Mouse (Mus musculus): Measurements from ENCODE around the gene Gsdma.
"Not testable (repeated sequence)": the region's sequence is repeated elsewhere in the genome, so short reads cannot be mapped to it uniquely, and the experiment has no call there.

The Gsdma gene

DNA sequence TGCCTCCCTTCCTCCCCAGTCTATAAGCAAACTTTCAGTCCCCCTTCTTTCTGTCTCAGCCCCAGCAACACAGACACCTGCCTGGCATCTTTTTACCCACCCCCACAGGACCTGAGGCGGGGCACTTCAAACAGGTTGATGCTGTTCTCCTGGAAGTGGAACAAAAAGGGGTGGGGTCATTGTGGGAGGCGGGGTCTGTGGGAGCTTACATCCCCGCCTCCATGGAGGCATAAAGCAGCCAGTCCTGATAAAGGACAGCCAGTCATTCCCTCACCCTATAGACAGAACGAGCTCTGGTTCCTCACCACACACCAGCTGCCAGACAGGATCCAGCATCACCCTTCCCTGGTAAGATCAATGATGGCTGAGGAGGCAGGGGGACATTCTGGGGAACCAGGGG, at the start of gene Gsdma:
TSS of gene Gsdma (plus strand) at position 261 of the 400 bp plus-strand sequence.
- H3K27me3 ChIP-seq (ENCODE audit: control insufficient read depth, insufficient read depth, low read length, poor library complexity, severe bottlenecking), result no peaks in the 10 kb centered on the region; the same call in 1 of the 2 replicates
- no peak for DNase-seq (ENCODE audit: low read depth, low spot score)
- no peaks in the 10 kb centered on the region for H3K36me3 ChIP-seq (ENCODE audit: control insufficient read depth, insufficient read depth, low read length, poor library complexity, severe bottlenecking)

DNA sequence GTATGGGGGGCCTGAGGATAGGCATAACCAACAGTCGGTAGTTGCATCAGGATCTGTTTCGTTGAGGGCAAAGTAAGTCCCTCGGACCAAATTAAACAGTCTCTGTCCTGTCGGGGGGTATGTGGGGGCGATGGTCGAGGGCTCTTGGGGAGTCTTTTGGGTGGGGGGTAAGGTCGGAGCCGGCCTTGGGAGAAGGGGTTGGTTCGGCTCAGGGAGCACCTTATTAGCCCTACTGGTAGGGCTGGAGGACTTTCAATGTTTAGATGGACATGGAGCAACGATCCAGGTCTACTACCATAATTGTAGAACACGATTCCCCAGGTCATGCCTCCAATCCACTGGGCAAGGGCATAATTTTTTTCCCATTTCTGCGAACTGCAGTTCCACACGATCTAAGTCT, 43.4 kb upstream of the Gsdma start:
- DNase-seq (ENCODE audit: low read depth, low spot score), result no peak
- no peaks in the 10 kb centered on the region for H3K27me3 ChIP-seq (ENCODE audit: control insufficient read depth, insufficient read depth, low read length, poor library complexity, severe bottlenecking)
- no peaks in the 10 kb centered on the region for H3K36me3 ChIP-seq (ENCODE audit: control insufficient read depth, insufficient read depth, low read length, poor library complexity, severe bottlenecking)

DNA sequence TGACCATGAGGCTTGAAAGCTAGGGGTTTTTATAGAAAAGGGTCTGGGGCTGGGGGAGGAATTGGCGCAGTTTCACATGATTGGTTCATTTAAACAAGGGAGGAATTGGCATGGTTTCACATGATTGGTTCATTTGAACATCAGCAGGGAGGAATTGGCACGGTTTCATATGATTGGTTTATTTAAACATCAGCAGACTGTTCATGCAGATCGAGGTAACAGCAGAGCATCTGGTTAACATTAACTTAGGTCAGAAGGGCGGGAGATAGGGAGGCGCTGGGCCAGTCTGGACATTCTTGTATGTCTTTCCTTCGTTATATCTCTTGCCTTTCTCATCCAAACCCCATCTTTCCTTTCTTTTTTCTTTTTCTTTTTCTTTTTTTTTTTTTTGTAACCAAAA, 40.2 kb upstream of the Gsdma start:
- not testable (repeated sequence) for H3K27me3 ChIP-seq (ENCODE audit: control insufficient read depth, insufficient read depth, low read length, poor library complexity, severe bottlenecking); DNase-seq (ENCODE audit: low read depth, low spot score)

DNA sequence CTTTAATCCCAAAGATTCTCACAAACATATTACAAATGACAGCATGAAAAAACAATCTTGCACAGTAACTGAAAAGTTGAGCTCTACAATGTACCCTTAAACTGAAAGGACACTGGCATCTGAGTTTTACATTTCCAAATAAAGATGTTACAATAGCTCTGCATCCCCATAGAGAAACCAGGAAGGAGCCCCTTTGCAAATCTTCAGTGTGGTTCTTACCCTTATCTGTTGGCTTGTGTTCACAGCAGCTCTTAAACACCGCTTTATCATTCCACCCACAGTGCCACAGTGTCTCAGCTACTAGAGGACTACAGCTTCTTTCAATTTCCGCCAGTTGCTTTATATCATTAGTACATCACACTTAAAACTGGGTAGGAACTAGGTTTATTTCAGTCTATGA, 39.8 kb upstream of the Gsdma start:
- H3K27me3 ChIP-seq (ENCODE audit: control insufficient read depth, insufficient read depth, low read length, poor library complexity, severe bottlenecking); DNase-seq (ENCODE audit: low read depth, low spot score); H3K36me3 ChIP-seq (ENCODE audit: control insufficient read depth, insufficient read depth, low read length, poor library complexity, severe bottlenecking): not testable (repeated sequence)

More for the DNA sequence above, 40.2 kb upstream of the Gsdma start:
- H3K36me3 ChIP-seq (ENCODE audit: control insufficient read depth, insufficient read depth, low read length, poor library complexity, severe bottlenecking), result not testable (repeated sequence)

DNA sequence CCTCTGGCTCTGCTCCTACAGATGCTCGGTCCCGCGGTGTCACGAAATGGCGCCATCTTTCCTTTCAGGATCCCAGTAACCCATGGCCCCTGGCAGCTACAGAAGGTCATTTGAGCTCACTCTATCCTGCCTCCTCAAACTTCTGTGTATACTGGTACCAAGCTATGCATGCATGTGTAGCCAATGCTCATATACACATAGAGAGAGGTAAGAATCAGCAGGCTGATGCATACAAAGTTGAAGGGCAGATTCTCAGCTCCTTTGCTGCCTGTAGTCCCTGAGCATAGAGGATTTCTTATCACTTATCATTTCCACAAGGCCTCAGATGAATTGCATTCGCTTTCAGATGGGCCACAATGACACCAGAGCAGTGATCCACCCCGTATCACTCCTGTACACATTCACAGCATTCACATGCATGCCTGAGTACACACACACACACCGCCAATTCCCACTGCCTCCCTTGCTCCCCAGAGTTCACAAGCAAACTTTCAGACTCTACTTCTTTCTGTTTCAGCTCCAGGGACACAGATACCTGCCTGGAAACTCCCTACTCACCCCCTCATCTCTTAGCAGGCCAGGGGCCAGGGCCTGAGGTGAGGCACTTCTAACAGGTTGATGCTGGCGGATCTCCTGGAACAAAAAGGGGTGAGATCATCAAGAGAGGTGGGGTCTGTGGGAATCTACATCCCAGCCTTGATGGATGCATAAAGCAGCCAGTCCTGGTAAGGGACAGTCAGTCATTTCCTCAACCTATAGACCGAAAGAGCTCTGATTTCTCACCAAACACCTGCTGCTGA, 38.3 kb upstream of the Gsdma start, which contains the start of the genes Gm12355 and Gsdma3:
TSS of gene Gm12355 (minus strand) at position 51 of the 800 bp plus-strand sequence.
TSS of gene Gsdma3 (plus strand) at position 750 of the 800 bp plus-strand sequence.
- no peaks in the 10 kb centered on the region for H3K27me3 ChIP-seq (ENCODE audit: control insufficient read depth, insufficient read depth, low read length, poor library complexity, severe bottlenecking)

DNA sequence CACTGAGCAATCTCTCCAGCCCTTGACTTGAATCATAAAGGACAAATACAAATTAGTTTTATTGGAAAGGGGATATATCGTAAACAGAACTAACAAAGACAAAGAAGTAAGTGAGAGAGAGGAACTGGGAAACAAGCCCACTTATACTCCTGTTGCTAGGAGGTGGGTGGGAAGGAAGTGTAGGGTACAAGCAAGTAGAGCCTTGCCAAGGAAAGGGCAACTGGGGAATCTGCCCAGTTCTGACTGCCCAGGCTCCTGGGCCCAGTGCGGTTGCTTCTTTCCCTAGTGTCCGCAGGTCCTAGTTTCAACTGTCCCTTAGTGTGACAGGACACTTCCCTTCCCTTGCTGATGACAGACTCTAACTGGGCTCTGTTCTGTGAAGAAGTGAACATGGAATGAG, 35.4 kb upstream of the Gsdma start:
- DNase-seq (ENCODE audit: low read depth, low spot score), result no peak
- no peaks in the 10 kb centered on the region; the same call in 1 of the 2 replicates for H3K27me3 ChIP-seq (ENCODE audit: control insufficient read depth, insufficient read depth, low read length, poor library complexity, severe bottlenecking)
- no peaks in the 10 kb centered on the region for H3K36me3 ChIP-seq (ENCODE audit: control insufficient read depth, insufficient read depth, low read length, poor library complexity, severe bottlenecking)

More for the DNA sequence above, 38.3 kb upstream of the Gsdma start, which contains the start of the genes Gm12355 and Gsdma3:
- H3K36me3 ChIP-seq (ENCODE audit: control insufficient read depth, insufficient read depth, low read length, poor library complexity, severe bottlenecking), result no peaks in the 10 kb centered on the region
- no peak for DNase-seq (ENCODE audit: low read depth, low spot score)

DNA sequence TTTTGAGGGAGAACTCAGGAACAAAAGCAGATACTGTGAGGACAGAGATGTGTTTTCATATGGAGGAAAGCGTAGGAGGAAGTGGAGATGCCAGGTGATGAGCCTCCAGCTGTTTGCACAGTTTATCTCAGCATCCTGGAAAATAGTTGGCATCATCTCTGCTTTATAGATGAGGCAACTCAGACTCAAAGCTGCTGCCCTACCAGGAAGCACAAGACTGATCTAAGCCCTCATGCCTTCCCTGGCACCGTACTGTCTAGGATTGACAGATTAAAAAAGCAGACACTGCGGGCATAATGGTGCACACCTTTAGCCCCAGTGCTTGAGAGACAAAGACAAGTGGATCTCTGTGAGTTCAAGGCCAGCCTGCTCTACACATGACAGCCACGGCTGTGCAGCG, 33.5 kb upstream of the Gsdma start:
- H3K27me3 ChIP-seq (ENCODE audit: control insufficient read depth, insufficient read depth, low read length, poor library complexity, severe bottlenecking), result no peaks in the 10 kb centered on the region; the same call in 1 of the 2 replicates
- DNase-seq (ENCODE audit: low read depth, low spot score), result no peak
- no peaks in the 10 kb centered on the region for H3K36me3 ChIP-seq (ENCODE audit: control insufficient read depth, insufficient read depth, low read length, poor library complexity, severe bottlenecking)

DNA sequence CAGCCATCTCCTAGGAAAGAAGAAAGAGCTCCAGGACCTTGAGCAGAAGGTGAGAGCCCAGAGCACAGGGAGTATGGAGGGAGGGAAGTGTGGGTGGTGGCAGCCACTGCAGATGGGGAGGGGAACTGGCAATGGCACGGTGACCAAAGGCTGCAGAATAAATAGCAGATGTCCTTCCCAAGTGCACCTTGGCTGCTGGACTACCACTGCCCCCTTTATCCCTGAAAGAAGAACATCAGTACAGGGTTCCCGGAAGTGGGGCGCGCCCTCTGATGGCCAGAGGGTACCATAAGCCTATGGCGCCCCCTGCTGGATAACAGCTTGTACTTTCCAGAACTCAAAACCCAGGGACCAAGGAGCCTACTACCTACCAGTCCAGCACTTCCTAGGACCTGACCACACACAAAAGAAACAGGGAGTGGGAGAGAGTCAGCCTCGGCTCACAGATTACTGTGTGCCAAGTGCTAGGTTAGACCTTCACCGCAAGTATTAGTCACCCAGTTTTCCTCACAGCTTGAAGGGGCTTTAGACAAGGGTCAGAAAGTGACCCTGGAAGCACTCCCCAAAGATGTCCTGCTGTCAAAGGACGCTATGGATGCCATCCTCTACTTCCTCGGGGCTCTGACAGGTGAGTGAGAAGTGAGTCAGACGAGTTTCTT, 28.7 kb upstream of the Gsdma start:
- H3K27me3 ChIP-seq (ENCODE audit: control insufficient read depth, insufficient read depth, low read length, poor library complexity, severe bottlenecking); H3K36me3 ChIP-seq (ENCODE audit: control insufficient read depth, insufficient read depth, low read length, poor library complexity, severe bottlenecking): not testable (repeated sequence)
- peak; percentile 68 for DNase-seq (ENCODE audit: low read depth, low spot score)

DNA sequence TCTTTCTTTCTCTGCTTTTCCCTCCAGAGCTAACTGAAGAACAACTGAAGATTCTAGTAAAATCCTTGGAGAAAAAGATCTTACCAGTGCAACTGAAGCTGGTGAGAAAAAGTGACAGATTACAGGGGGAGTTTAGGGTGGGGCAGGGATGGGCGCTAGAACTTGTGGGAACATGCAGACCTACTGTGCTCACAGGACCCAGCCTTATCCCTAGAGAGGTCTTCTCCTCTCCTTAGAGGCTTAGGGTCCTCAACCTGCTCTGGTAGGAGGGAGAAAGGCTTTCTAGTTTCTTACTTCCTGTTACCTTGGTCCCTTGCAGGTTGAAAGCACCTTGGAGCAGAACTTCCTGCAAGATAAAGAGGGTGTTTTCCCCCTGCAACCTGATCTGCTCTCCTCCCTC, 26.6 kb upstream of the Gsdma start:
- DNase-seq (ENCODE audit: low read depth, low spot score), result no peak
- Histone ChIP-seq H3K27me3 (ENCODE audit: control insufficient read depth, insufficient read depth, low read length, poor library complexity, severe bottlenecking) (no peaks in the 10 kb centered on the region; the same call in 1 of the 2 replicates), H3K36me3 (ENCODE audit: control insufficient read depth, insufficient read depth, low read length, poor library complexity, severe bottlenecking) (no peaks in the 10 kb centered on the region)

DNA sequence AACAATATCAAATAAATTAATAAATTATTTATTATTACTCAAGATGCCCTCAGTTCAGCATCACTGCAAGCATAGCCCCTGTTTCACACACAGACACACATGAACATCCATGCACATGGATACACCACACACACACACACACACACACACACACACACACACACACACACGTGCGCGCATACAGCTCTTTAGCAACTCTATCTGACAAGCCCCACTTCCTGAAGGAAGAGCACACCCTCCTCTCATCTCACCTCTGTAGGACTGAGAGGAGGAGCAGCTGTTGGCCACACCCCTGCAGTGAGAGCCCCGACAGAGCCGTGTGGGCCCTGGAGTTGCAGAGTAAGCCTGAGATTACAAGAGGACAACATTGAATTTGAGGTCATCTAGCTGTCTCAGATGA, 24.1 kb upstream of the Gsdma start:
- no peak for DNase-seq (ENCODE audit: low read depth, low spot score)
- Histone ChIP-seq H3K36me3 (ENCODE audit: control insufficient read depth, insufficient read depth, low read length, poor library complexity, severe bottlenecking) (no peaks in the 10 kb centered on the region), H3K27me3 (ENCODE audit: control insufficient read depth, insufficient read depth, low read length, poor library complexity, severe bottlenecking) (no peaks in the 10 kb centered on the region)

DNA sequence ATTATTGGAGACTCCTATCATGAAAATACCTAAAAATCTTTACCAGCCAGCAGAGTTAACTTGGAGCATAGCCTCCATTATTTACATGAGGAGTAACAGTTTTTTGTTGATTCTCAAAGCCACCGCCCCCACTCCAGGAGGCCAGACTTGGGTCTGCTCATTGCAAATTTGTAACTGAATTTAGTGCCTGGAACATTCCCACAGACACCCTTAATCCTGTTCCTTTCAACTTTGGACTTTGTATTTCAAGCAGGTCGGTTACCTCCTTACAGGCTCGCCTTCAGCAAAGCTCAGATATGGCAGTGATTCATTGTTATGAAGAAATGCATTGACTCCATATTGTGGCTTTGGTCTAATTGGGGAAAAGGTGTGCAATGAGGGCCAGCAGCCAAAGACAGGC, 19.4 kb upstream of the Gsdma start:
- H3K36me3 ChIP-seq (ENCODE audit: control insufficient read depth, insufficient read depth, low read length, poor library complexity, severe bottlenecking), result no peaks in the 10 kb centered on the region
- no peaks in the 10 kb centered on the region for H3K27me3 ChIP-seq (ENCODE audit: control insufficient read depth, insufficient read depth, low read length, poor library complexity, severe bottlenecking)
- DNase-seq (ENCODE audit: low read depth, low spot score), result no peak

DNA sequence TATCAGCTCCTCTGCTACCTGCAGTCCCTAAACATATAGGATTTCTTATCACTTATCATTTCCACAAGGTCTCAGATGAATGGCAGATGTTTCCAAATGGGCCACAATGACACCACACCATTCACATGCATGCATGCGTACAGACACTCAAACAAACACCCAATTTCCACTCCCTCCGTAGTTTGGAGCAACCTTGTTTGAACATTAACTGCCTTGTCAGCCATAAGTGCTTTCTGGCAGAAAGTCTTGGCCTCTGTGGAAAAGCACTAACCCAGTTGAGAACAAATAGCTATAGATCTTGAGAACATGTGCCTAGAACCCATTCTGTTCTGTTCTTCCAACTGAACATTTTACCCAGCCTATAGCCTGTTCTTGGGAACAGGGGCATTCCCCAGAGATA, 18.2 kb upstream of the Gsdma start:
- Histone ChIP-seq H3K36me3 (ENCODE audit: control insufficient read depth, insufficient read depth, low read length, poor library complexity, severe bottlenecking) (no peaks in the 10 kb centered on the region), H3K27me3 (ENCODE audit: control insufficient read depth, insufficient read depth, low read length, poor library complexity, severe bottlenecking) (no peaks in the 10 kb centered on the region)
- DNase-seq (ENCODE audit: low read depth, low spot score), result no peak

DNA sequence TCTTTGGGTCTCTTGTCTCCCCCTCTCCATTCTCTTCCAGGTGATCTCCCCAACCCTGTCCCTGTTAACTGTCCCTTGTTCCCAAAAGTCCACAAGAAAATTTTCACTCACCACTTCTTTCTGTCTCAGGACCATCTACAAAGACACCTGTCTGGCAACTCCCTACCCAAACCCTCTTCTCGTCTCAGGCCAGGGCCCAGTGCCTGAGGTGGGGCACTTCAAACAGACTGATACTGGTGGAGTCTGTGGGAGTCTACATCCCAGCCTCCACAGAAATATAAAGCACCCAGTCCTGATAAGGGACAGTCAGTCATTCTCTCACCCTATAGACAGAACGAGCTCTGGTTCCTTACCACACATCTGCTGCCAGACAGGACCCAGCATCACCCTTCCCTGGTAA, 17.7 kb upstream of the Gsdma start, which contains the start of gene Gsdma2:
TSS of gene Gsdma2 (plus strand) at position 301 of the 400 bp plus-strand sequence.
- DNase-seq (ENCODE audit: low read depth, low spot score), result no peak
- H3K27me3 ChIP-seq (ENCODE audit: control insufficient read depth, insufficient read depth, low read length, poor library complexity, severe bottlenecking), result no peaks in the 10 kb centered on the region
- no peaks in the 10 kb centered on the region for H3K36me3 ChIP-seq (ENCODE audit: control insufficient read depth, insufficient read depth, low read length, poor library complexity, severe bottlenecking)

DNA sequence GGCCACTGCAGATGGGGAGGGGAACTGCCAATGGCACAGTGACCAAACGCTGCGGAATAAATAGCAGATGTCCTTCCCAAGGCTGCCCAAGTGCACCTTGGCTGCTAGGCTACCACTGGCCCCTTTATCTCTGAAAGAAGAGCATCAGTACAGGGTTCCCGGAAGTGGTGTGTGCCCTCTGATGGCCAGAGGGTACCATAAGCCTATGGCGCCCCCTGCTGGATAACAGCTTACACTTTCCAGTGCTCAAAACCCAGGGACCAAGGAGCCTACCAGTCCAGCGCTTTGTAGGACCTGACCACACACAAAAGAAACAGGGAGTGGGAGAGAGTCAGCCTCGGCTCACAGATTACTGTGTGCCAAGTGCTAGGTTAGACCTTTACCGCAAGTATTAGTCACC, 9.1 kb upstream of the Gsdma start:
- H3K36me3 ChIP-seq (ENCODE audit: control insufficient read depth, insufficient read depth, low read length, poor library complexity, severe bottlenecking); H3K27me3 ChIP-seq (ENCODE audit: control insufficient read depth, insufficient read depth, low read length, poor library complexity, severe bottlenecking): not testable (repeated sequence)
- DNase-seq (ENCODE audit: low read depth, low spot score), result peak; percentile 75

DNA sequence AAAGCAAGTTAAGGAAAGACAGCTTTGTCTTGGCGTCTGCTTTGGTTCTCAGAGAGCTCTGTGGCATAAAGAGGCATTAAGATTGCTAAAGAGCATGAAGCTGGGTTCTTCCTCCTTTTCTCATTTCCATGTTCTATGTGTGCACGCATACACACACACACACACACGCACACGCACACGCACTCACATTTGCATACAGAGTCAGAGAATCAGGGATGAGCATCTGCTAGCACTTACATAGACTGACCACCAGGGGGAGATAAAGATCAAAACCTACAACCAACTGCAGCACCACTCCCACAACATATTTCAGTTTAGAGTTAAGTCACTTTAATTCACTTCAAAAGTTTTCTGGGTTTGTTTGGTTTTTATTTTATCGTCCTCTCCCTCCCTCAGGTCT, 3.6 kb upstream of the Gsdma start:
- Histone ChIP-seq H3K36me3 (ENCODE audit: control insufficient read depth, insufficient read depth, low read length, poor library complexity, severe bottlenecking) (no peaks in the 10 kb centered on the region), H3K27me3 (ENCODE audit: control insufficient read depth, insufficient read depth, low read length, poor library complexity, severe bottlenecking) (no peaks in the 10 kb centered on the region; the same call in 1 of the 2 replicates)
- DNase-seq (ENCODE audit: low read depth, low spot score), result peak; percentile 89
